Mouse (Mus musculus): ENCODE measurements around the gene Fxyd2. TPM values are rescaled to one million over a fixed set of nuclear protein-coding genes. Genes with fewer than 3 reads are reported as not detected.
A peak's percentile ranks its signal among the peaks of the same experiment; 100 is the strongest.

Gene Fxyd2
- polyA plus RNA-seq (2016; fragmentation: Nextera tagmentation; extraction: Ambion mirVana), result 1.8 and 2.2 TPM in 2 replicates

GRCm38 (mm10) chr9:45399434-45399833, at the start of gene Fxyd2:
Fxyd2 (plus strand) TSS chr9:45399669.
- H3K9ac ChIP-seq, result no peak within 1 kb of the TSS
- H3K4me3 ChIP-seq, result no peak within 1 kb of the TSS
- ATAC-seq (ENCODE audit: low FRiP score, low read depth), result no peak
- H3K4me2 ChIP-seq (replicated peaks), result no peak within 1 kb of the TSS
- H3K27me3 ChIP-seq (replicated peaks), result no peaks in the 10 kb centered on the region
- WGBS, result 75% methylated on average over 4 of the region's 4 CpGs
- H3K9me3 ChIP-seq, result no peaks in the 10 kb centered on the region
- H3K27ac ChIP-seq, result no peak within 1 kb of the TSS
- peaks cover 13% of the 10 kb centered on the region for H3K36me3 ChIP-seq
- no peaks in the 10 kb centered on the region for H3K4me1 ChIP-seq

GRCm38 (mm10) chr9:45349851-45350250, 49.6 kb upstream of the Fxyd2 start:
- H3K9me3 ChIP-seq, result no peaks in the 10 kb centered on the region
- no peaks in the 10 kb centered on the region for H3K4me1 ChIP-seq
- no peak overlapping the region for H3K9ac ChIP-seq
- no peak overlapping the region for H3K4me3 ChIP-seq
- ATAC-seq (ENCODE audit: low FRiP score, low read depth), result no peak
- 28% methylated on average over 5 of the region's 5 CpGs for WGBS
- H3K4me2 ChIP-seq (replicated peaks), result no peak overlapping the region
- no peaks in the 10 kb centered on the region for H3K36me3 ChIP-seq
- no peaks in the 10 kb centered on the region for H3K27me3 ChIP-seq (replicated peaks)
- no peak overlapping the region for H3K27ac ChIP-seq

- H3K4me3 ChIP-seq, result no peak overlapping the region
- H3K4me1 ChIP-seq, result no peaks in the 10 kb centered on the region
- H3K4me2 ChIP-seq (replicated peaks), result no peak overlapping the region
- no peak overlapping the region for H3K9ac ChIP-seq
- 75% methylated on average over 2 of the region's 2 CpGs for WGBS
- no peaks in the 10 kb centered on the region for H3K27me3 ChIP-seq (replicated peaks)
- no peak overlapping the region for H3K27ac ChIP-seq
- H3K9me3 ChIP-seq, result no peaks in the 10 kb centered on the region
- no peaks in the 10 kb centered on the region for H3K36me3 ChIP-seq
- no peak for ATAC-seq (ENCODE audit: low FRiP score, low read depth)
Observed at GRCm38 (mm10) chr9:45355192-45355591, 44.3 kb upstream of the Fxyd2 start.

- no peak overlapping the region for H3K4me2 ChIP-seq (replicated peaks)
- H3K27me3 ChIP-seq (replicated peaks), result no peaks in the 10 kb centered on the region
- no peak overlapping the region; the same call in 1 of the 2 replicates for H3K27ac ChIP-seq
- 75% methylated on average over 7 of the region's 7 CpGs for WGBS
- H3K9me3 ChIP-seq, result no peaks in the 10 kb centered on the region
- no peaks in the 10 kb centered on the region for H3K4me1 ChIP-seq
- H3K4me3 ChIP-seq, result no peak overlapping the region
- no peak for ATAC-seq (ENCODE audit: low FRiP score, low read depth)
- H3K36me3 ChIP-seq, result no peaks in the 10 kb centered on the region
- no peak overlapping the region for H3K9ac ChIP-seq
Observed at GRCm38 (mm10) chr9:45358356-45358755, 41.1 kb upstream of the Fxyd2 start.

GRCm38 (mm10) chr9:45362051-45362461, 37.4 kb upstream of the Fxyd2 start:
- WGBS, result 49% methylated on average over 2 of the region's 2 CpGs

GRCm38 (mm10) chr9:45363639-45364214, 35.7 kb upstream of the Fxyd2 start:
- H3K4me2 ChIP-seq (replicated peaks), result no peak overlapping the region

More at GRCm38 (mm10) chr9:45362051-45362461, 37.4 kb upstream of the Fxyd2 start:
- Histone ChIP-seq H3K27me3 (replicated peaks) (no peaks in the 10 kb centered on the region; the same call in 1 of the 2 replicates), H3K9ac (no peak overlapping the region), H3K4me1 (no peaks in the 10 kb centered on the region), H3K36me3 (no peaks in the 10 kb centered on the region), H3K9me3 (no peaks in the 10 kb centered on the region), H3K27ac (no peak overlapping the region), H3K4me3 (no peak overlapping the region), H3K4me2 (replicated peaks) (no peak overlapping the region)
- no peak for ATAC-seq (ENCODE audit: low FRiP score, low read depth)

GRCm38 (mm10) chr9:45367716-45368115, 31.8 kb upstream of the Fxyd2 start:
- no peak for ATAC-seq (ENCODE audit: low FRiP score, low read depth)
- peaks cover 26% of the 10 kb centered on the region for H3K4me1 ChIP-seq
- no peak overlapping the region for H3K4me2 ChIP-seq (replicated peaks)
- H3K36me3 ChIP-seq, result no peaks in the 10 kb centered on the region
- WGBS, result 77% methylated on average over 8 of the region's 8 CpGs
- H3K9me3 ChIP-seq, result no peaks in the 10 kb centered on the region
- no peak overlapping the region for H3K27ac ChIP-seq
- no peak overlapping the region for H3K4me3 ChIP-seq
- no peak overlapping the region for H3K9ac ChIP-seq
- peaks cover 5% of the 10 kb centered on the region for H3K27me3 ChIP-seq (replicated peaks)

More at GRCm38 (mm10) chr9:45363639-45364214, 35.7 kb upstream of the Fxyd2 start:
- Histone ChIP-seq H3K27me3 (replicated peaks) (no peaks in the 10 kb centered on the region; the same call in 1 of the 2 replicates), H3K9ac (no peak overlapping the region), H3K27ac (no peak overlapping the region), H3K4me3 (no peak overlapping the region), H3K4me1 (no peaks in the 10 kb centered on the region), H3K9me3 (no peaks in the 10 kb centered on the region), H3K36me3 (no peaks in the 10 kb centered on the region)
- no peak for ATAC-seq (ENCODE audit: low FRiP score, low read depth)
- 64% methylated on average over 7 of the region's 7 CpGs for WGBS

- H3K27me3 ChIP-seq (replicated peaks), result peaks cover 5% of the 10 kb centered on the region
- no peak overlapping the region for H3K4me2 ChIP-seq (replicated peaks)
- H3K27ac ChIP-seq, result no peak overlapping the region
- no peak for ATAC-seq (ENCODE audit: low FRiP score, low read depth)
- H3K9ac ChIP-seq, result no peak overlapping the region
- peaks cover 26% of the 10 kb centered on the region for H3K4me1 ChIP-seq
- H3K4me3 ChIP-seq, result no peak overlapping the region
- no peaks in the 10 kb centered on the region for H3K36me3 ChIP-seq
- no peaks in the 10 kb centered on the region for H3K9me3 ChIP-seq
- 72% methylated on average over 5 of the region's 5 CpGs for WGBS
Observed at GRCm38 (mm10) chr9:45368341-45368901, 31.0 kb upstream of the Fxyd2 start.

- peak within 1 kb of the TSS; percentile 66 for H3K4me3 ChIP-seq
- H3K4me2 ChIP-seq (replicated peaks), result peak within 1 kb of the TSS; percentile 86
- H3K36me3 ChIP-seq, result no peaks in the 10 kb centered on the region
- peak; percentile 57 for ATAC-seq (ENCODE audit: low FRiP score, low read depth)
- H3K27ac ChIP-seq, result 0 out of 2 replicates have a peak within 1 kb of the TSS, but pooled peaks have one; percentile 9
- H3K27me3 ChIP-seq (replicated peaks), result peaks cover 5% of the 10 kb centered on the region; the same call in 1 of the 2 replicates
- H3K9ac ChIP-seq, result peak within 1 kb of the TSS; percentile 65
- H3K4me1 ChIP-seq, result peaks cover 26% of the 10 kb centered on the region
- 1% methylated on average over 28 of the region's 28 CpGs for WGBS
- no peaks in the 10 kb centered on the region for H3K9me3 ChIP-seq
Observed at GRCm38 (mm10) chr9:45370117-45370561, 29.3 kb upstream of the Fxyd2 start, which contains the start of gene Fxyd6. Fxyd6 (plus strand) TSS chr9:45370185.

- no peaks in the 10 kb centered on the region for H3K36me3 ChIP-seq
- peaks cover 5% of the 10 kb centered on the region; the same call in 1 of the 2 replicates for H3K27me3 ChIP-seq (replicated peaks)
- WGBS, result 4% methylated on average over 25 of the region's 25 CpGs
- peak; percentile 55 for ATAC-seq (ENCODE audit: low FRiP score, low read depth)
- peak overlapping the region; percentile 86 for H3K4me2 ChIP-seq (replicated peaks)
- peak overlapping the region; percentile 65 for H3K9ac ChIP-seq
- H3K4me1 ChIP-seq, result peaks cover 26% of the 10 kb centered on the region
- 0 out of 2 replicates have a peak overlapping the region, but pooled peaks have one; percentile 9 for H3K27ac ChIP-seq
- no peaks in the 10 kb centered on the region for H3K9me3 ChIP-seq
- H3K4me3 ChIP-seq, result peak overlapping the region; percentile 66
Observed at GRCm38 (mm10) chr9:45370616-45371336, 28.7 kb upstream of the Fxyd2 start.

- H3K4me1 ChIP-seq, result peaks cover 26% of the 10 kb centered on the region
- peak overlapping the region; percentile 66 for H3K4me3 ChIP-seq
- 5% methylated on average over 2 of the region's 2 CpGs for WGBS
- peak; percentile 46 for ATAC-seq (ENCODE audit: low FRiP score, low read depth)
- H3K27ac ChIP-seq, result no peak overlapping the region
- no peaks in the 10 kb centered on the region for H3K9me3 ChIP-seq
- H3K36me3 ChIP-seq, result no peaks in the 10 kb centered on the region
- H3K27me3 ChIP-seq (replicated peaks), result peaks cover 5% of the 10 kb centered on the region; the same call in 1 of the 2 replicates
- peak overlapping the region; percentile 65 for H3K9ac ChIP-seq
- H3K4me2 ChIP-seq (replicated peaks), result peak overlapping the region; percentile 86
Observed at GRCm38 (mm10) chr9:45371337-45371707, 28.1 kb upstream of the Fxyd2 start.

- no peaks in the 10 kb centered on the region for H3K36me3 ChIP-seq
- peaks cover 26% of the 10 kb centered on the region for H3K4me1 ChIP-seq
- peaks cover 5% of the 10 kb centered on the region; the same call in 1 of the 2 replicates for H3K27me3 ChIP-seq (replicated peaks)
- no peak overlapping the region for H3K9ac ChIP-seq
- ATAC-seq (ENCODE audit: low FRiP score, low read depth), result no peak
- 81% methylated on average over 3 of the region's 3 CpGs for WGBS
- no peak overlapping the region for H3K27ac ChIP-seq
- H3K4me3 ChIP-seq, result no peak overlapping the region
- H3K9me3 ChIP-seq, result no peaks in the 10 kb centered on the region
- no peak overlapping the region for H3K4me2 ChIP-seq (replicated peaks)
Observed at GRCm38 (mm10) chr9:45373896-45374295, 25.6 kb upstream of the Fxyd2 start.

Data from neural tube, embryonic 12.5 days (tissue).